Mouse (Mus musculus): ENCODE measurements around the gene 4933421I07Rik.
A peak's percentile ranks its signal among the peaks of the same experiment; 100 is the strongest.

The 4933421I07Rik gene

DNA sequence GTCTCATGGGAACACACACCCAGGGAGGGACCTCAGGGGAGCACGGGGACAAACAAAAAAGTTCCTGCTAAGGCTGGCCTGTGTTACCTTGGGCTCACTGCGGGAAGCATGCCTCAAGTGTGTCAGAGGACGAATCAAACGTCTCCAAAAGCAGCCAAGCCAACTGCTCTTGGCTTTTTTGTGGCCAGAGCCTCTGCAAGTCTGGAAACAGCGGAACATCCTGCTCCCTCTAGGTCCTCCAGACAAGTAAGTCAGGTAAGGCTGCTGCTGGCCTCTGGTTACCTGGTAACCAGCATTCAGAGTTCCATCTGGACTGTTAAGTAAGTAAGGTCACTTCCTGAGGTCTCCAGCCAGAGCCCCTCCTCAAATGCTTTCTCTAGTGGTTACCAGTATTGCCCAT, at the start of gene 4933421I07Rik:
Gene 4933421I07Rik (minus strand): TSS at position 271 of the 400 bp plus-strand sequence.
- peak; percentile 16 for DNase-seq (ENCODE audit: low read depth, low spot score)

DNA sequence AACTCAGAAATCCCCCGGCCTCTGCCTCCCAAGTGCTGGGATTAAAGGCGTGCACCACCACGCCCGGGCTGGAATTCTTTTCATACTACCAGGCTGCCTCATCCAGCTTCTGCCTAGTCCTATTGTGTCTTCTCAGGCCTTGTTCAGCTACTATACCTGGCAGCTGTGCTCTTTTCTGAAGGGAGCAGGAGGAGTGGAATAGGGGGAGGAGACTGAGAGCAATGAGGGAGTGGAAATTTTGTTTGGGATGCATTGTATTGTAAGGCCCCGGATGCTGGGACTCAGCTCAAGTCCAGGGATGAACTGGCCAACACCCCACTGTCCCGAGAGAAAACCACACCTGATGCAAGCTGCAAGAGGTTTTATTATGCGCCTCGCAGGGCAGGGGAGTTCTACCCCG, 49.4 kb upstream of the 4933421I07Rik start:
- DNase-seq (ENCODE audit: low read depth, low spot score): peak; percentile 99

DNA sequence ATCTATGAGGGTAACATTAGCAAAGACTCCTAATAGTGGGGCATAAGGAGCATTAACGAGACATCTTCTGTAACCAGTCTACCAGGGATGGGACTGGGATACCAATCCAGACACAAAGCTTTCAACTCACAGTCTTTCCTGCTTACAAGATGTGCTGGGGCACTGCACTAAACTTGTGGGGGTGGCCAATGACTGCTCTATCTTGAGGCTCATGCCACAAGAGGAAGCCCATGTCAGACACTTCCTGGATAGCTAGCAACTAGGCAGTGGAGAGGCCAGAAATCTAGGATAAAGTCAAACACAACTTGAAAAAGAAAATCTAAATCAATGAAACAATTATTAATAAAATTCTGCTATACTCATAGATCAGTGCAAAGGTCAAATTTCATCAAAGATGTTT, 48.3 kb upstream of the 4933421I07Rik start:
- DNase-seq (ENCODE audit: low read depth, low spot score): no peak

DNA sequence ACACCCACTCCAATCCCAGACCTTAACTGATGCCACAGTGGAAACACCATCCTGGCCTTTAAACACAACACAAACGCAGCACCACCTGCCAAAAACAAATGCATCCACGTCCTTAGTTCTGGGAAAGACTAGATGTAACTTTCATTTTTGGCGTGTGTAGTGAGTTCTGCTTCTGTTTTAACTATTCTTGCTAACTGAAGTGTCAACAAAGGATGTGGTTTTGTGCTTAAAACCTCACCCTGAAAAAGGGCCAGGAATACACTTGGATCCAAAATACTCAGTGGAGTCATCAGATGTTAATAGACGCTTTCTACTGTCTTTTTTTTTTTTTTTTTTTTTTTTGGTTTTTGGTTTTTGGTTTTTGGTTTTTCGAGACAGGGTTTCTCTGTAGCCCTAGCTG, 42.9 kb upstream of the 4933421I07Rik start:
- no peak for DNase-seq (ENCODE audit: low read depth, low spot score)

DNA sequence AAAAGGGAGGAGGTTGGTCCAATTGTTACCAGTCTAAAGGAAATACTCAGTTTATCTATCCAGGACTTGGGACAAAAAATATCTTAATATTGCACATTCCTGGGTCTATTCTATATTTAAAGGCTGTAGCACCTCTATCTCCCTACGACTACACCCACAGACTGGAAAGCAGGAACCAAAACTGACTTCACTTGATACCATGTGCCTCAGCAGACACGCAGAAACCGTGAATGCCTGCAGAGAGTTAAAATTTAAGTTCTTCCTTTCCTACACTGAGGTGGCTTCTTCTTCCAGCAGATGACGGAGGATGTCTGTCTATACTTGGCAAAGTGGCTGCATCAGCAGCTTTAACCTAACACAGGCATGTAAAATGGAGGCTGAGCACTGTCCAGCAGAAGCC, 42.4 kb upstream of the 4933421I07Rik start:
- no peak for DNase-seq (ENCODE audit: low read depth, low spot score)

DNA sequence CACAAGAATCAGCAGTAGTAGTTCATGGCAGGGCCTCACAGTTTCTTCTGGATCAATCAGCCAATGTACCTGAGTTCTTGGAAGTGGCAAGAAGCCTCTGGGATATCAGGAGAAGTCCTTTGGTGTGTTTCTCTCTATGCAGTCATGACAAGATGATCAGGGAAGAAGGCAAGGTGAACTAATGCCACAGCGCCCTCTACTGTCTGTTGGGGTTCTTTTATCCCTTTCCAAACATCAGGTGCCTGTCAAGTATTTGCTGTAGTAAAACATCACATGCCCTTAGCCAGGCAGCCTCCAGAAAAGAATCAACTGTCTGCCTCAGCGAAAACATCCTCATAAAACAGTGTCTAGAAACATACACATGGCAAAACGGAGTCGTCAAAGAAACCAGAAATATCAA, 6.7 kb upstream of the 4933421I07Rik start:
- peak; percentile 79 for DNase-seq (ENCODE audit: low read depth, low spot score)

DNA sequence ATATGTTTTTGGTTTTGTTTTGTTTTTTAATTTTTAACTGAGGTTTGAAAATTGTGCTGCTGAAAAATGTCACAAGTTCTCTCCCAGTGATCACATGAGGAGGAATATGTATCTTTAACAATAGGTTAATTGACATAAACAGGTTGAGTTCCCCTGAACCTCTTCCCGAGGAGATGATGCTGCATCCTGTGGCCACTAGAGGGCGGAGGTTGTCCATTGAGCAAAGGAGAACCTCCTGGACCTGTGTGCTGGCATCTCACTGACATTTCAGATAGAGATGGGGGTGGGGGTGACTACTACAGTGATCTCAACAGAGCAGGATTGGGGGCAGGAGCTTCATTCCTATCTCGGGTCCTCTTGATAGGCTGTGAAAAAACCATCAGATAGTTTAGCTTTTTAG, 2.7 kb upstream of the 4933421I07Rik start:
- peak; percentile 74 for DNase-seq (ENCODE audit: low read depth, low spot score)

DNA sequence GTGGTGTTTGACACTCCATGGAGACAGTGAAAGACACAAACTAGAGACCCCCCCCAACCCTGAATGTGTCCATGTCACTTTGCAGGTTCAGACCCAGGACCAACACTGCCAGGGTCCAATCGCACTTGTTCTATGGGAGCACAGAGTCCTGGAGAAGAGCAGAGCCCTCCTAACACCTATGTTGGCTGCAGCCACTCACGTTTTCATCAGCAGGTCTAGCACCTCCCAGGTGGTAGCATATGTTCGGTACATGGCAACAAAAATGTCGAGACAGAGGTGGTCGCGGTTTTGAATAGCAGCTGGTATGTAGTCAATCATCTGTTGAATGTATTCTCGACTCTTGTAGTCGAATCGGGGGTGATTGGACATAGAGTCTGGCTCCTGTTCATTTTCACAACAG, 568 bp downstream of the 4933421I07Rik start:
- DNase-seq (ENCODE audit: low read depth, low spot score): no peak

Data from R1 (cell line).